ENCODE assay signal across 25 mouse cellular contexts in the genomic region with DNA sequence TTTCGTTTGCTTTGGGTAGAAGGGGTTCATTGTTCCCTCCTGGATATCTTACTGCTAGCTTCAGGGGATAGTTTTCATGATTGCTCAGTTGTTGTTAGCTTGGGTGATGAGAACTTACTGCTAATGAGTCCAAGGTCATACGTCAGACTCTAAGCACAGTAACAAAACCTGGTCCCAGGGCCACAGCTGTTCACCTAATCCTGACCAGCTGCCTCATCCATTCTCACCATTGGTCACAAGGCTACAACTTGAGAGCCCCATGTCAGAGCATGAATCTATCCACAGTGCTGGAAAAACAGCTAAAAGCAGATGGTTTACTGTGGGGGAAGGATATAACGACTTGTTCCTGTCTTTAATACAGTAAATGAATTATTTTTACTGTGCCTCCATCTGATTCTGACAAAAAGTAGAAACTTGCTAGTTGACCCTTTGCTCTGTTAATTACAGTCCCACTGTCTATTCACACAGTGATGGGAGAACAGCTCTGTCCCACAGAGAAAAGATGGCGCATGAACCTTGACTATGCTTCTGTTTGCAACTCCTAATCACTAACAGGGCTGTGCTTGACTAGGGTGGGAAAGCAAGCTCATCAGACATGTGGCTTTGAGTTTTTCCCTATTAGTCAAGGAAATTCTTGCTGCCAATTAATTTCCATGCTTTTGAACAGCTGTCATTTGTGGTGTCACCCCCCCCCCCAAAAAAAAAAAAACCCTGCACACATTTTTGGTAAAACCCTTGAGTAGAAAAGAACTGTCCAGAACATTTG.
A peak's percentile ranks its signal among the peaks of the same experiment; 100 is the strongest.
DNase-seq lines count a peak whose midpoint lies in the region; ATAC-seq lines count a peak whose summit lies in the region.
"Had no signal": no experiment of that assay in that cellular context is flagged by ENCODE, and none has a peak within 500 bp of the region (broad histone marks: within the 10 kb centered on the region; RNA-seq: fewer than 3 reads in every experiment).

No protein-coding gene starts in this region.

- H3K36me3 ChIP-seq in heart, embryonic 12.5 days: 0 out of 2 replicates have a peak, but pooled peaks cover 2% of the 10 kb centered on the region
- no peaks in the 10 kb centered on the region for H3K36me3 ChIP-seq in embryonic facial prominence, embryonic 14.5 days (ENCODE audit: control insufficient read depth, insufficient read depth, low read length)
- H3K36me3 ChIP-seq in limb, embryonic 13.5 days: no peaks in the 10 kb centered on the region
- H3K36me3 ChIP-seq in hindbrain, embryonic 11.5 days (ENCODE audit: control insufficient read depth, insufficient read depth, low read length): no peaks in the 10 kb centered on the region
- H3K36me3 ChIP-seq: heart, embryonic 15.5 days; midbrain, embryonic 13.5 days; neural tube, embryonic 12.5 days had no signal

- no peak for ATAC-seq in heart, embryonic 12.5 days (ENCODE audit: insufficient number of reproducible peaks, low FRiP score)
- ATAC-seq in embryonic facial prominence, embryonic 14.5 days (ENCODE audit: low read depth): peak; percentile 83
- ATAC-seq in limb, embryonic 13.5 days (ENCODE audit: low FRiP score, low read depth): peak; percentile 71
- no peak for ATAC-seq in hindbrain, embryonic 11.5 days (ENCODE audit: low FRiP score)
- ATAC-seq: midbrain, embryonic 13.5 days; Patski had no signal

- no peak overlapping the region for H3K4me3 ChIP-seq in heart, embryonic 12.5 days
- H3K4me3 ChIP-seq in embryonic facial prominence, embryonic 14.5 days (ENCODE audit: low read depth, low read length): no peak overlapping the region
- no peak overlapping the region for H3K4me3 ChIP-seq in limb, embryonic 13.5 days
- H3K4me3 ChIP-seq in hindbrain, embryonic 11.5 days (ENCODE audit: low read depth, low read length): no peak overlapping the region
- H3K4me3 ChIP-seq: heart, embryonic 15.5 days; midbrain, embryonic 13.5 days; neural tube, embryonic 12.5 days had no signal

- H3K9me3 ChIP-seq in heart, embryonic 12.5 days (replicated peaks): no peaks in the 10 kb centered on the region
- no peaks in the 10 kb centered on the region for H3K9me3 ChIP-seq in embryonic facial prominence, embryonic 14.5 days (ENCODE audit: control insufficient read depth, low read length)
- no peaks in the 10 kb centered on the region for H3K9me3 ChIP-seq in limb, embryonic 13.5 days
- no peaks in the 10 kb centered on the region for H3K9me3 ChIP-seq in hindbrain, embryonic 11.5 days (ENCODE audit: control insufficient read depth, low read length)
- H3K9me3 ChIP-seq: heart, embryonic 15.5 days; midbrain, embryonic 13.5 days; neural tube, embryonic 12.5 days had no signal

- DNase-seq in heart, adult 11 months: peak; percentile 78
- peak; percentile 82 for DNase-seq in embryonic facial prominence, embryonic 14.5 days (ENCODE audit: low spot score)
- DNase-seq in hindbrain, embryonic 11.5 days (ENCODE audit: low spot score): no peak
- DNase-seq in adrenal gland, adult 2 months: no peak
- no peak for DNase-seq in ovary, postnatal 36 days (ENCODE audit: low spot score)
- DNase-seq: adrenal gland, adult 8-10 months; cerebellum, adult 11-12 months; cerebellum, postnatal 10 days; gastrocnemius, postnatal 36 days; heart, postnatal 36 days; kidney, adult 8-10 months; kidney, postnatal 10 days; lung, adult 18-20 months; right cerebral cortex, adult 18-20 months; thymus, adult 2 months; thymus, postnatal 4 days had no signal

- 77% methylated on average over 4 of the region's 4 CpGs for WGBS in heart, embryonic 12.5 days
- WGBS in embryonic facial prominence, embryonic 14.5 days: 61% methylated on average over 4 of the region's 4 CpGs
- 45% methylated on average over 4 of the region's 4 CpGs for WGBS in limb, embryonic 13.5 days
- 78% methylated on average over 4 of the region's 4 CpGs for WGBS in hindbrain, embryonic 11.5 days

- no peak overlapping the region for H3K4me2 ChIP-seq in heart, embryonic 12.5 days
- no peak overlapping the region for H3K4me2 ChIP-seq in embryonic facial prominence, embryonic 14.5 days (ENCODE audit: low read depth, low read length)
- H3K4me2 ChIP-seq in limb, embryonic 13.5 days (replicated peaks): no peak overlapping the region
- no peak overlapping the region for H3K4me2 ChIP-seq in hindbrain, embryonic 11.5 days (replicated peaks; ENCODE audit: low read depth, low read length)
- H3K4me2 ChIP-seq: heart, embryonic 15.5 days; hindbrain, embryonic 14.5 days; liver, embryonic 11.5 days; midbrain, embryonic 13.5 days; neural tube, embryonic 12.5 days had no signal

- no peaks in the 10 kb centered on the region for H3K27me3 ChIP-seq in heart, embryonic 12.5 days (replicated peaks)
- H3K27me3 ChIP-seq in embryonic facial prominence, embryonic 14.5 days (replicated peaks; ENCODE audit: control insufficient read depth, insufficient read depth, low read length): no peaks in the 10 kb centered on the region
- H3K27me3 ChIP-seq in limb, embryonic 13.5 days: no peaks in the 10 kb centered on the region
- no peaks in the 10 kb centered on the region for H3K27me3 ChIP-seq in hindbrain, embryonic 11.5 days (ENCODE audit: control insufficient read depth, insufficient read depth, low read length)
- H3K27me3 ChIP-seq: heart, embryonic 15.5 days; midbrain, embryonic 13.5 days; neural tube, embryonic 12.5 days; Patski had no signal

- H3K27ac ChIP-seq in heart, embryonic 12.5 days (ENCODE audit: poor library complexity, severe bottlenecking): no peak overlapping the region
- peak overlapping the region; percentile 40 for H3K27ac ChIP-seq in embryonic facial prominence, embryonic 14.5 days (replicated peaks; ENCODE audit: low read depth, low read length)
- H3K27ac ChIP-seq in limb, embryonic 13.5 days: peak overlapping the region; percentile 28; the same call in 1 of the 2 replicates
- H3K27ac ChIP-seq in hindbrain, embryonic 11.5 days (ENCODE audit: low read depth, low read length): no peak overlapping the region
- H3K27ac ChIP-seq: heart, embryonic 15.5 days; hindbrain, embryonic 14.5 days; midbrain, embryonic 13.5 days; neural tube, embryonic 12.5 days; stomach, postnatal 0 days had no signal

- peaks cover 9% of the 10 kb centered on the region for H3K4me1 ChIP-seq in heart, embryonic 12.5 days (replicated peaks)
- peaks cover 3% of the 10 kb centered on the region; the same call in 1 of the 2 replicates for H3K4me1 ChIP-seq in embryonic facial prominence, embryonic 14.5 days (ENCODE audit: control insufficient read depth, insufficient read depth, low read length)
- H3K4me1 ChIP-seq in limb, embryonic 13.5 days: peaks cover 43% of the 10 kb centered on the region
- no peaks in the 10 kb centered on the region for H3K4me1 ChIP-seq in hindbrain, embryonic 11.5 days (replicated peaks; ENCODE audit: control insufficient read depth, insufficient read depth, low read length)
- H3K4me1 ChIP-seq: midbrain, embryonic 13.5 days; neural tube, embryonic 12.5 days had no signal

- H3K9ac ChIP-seq in heart, embryonic 12.5 days: no peak overlapping the region
- H3K9ac ChIP-seq in embryonic facial prominence, embryonic 14.5 days (ENCODE audit: low read depth, low read length): no peak overlapping the region
- H3K9ac ChIP-seq in limb, embryonic 13.5 days: no peak overlapping the region
- no peak overlapping the region for H3K9ac ChIP-seq in hindbrain, embryonic 11.5 days (ENCODE audit: low read depth, low read length)
- H3K9ac ChIP-seq: heart, embryonic 15.5 days; hindbrain, embryonic 14.5 days; midbrain, embryonic 13.5 days; neural tube, embryonic 12.5 days had no signal

Comparison
In these comparisons a context has a peak if more than half of its experiments do, and no peak if none do; other contexts are left out.
1. DNase-seq: peak in heart, adult 11 months (single experiment) and embryonic facial prominence, embryonic 14.5 days (single experiment); none in hindbrain, embryonic 11.5 days (single experiment), adrenal gland, adult 2 months (single experiment) and ovary, postnatal 36 days (single experiment).
2. ATAC-seq: peak in embryonic facial prominence, embryonic 14.5 days (single experiment) and limb, embryonic 13.5 days (single experiment); none in heart, embryonic 12.5 days (single experiment) and hindbrain, embryonic 11.5 days (single experiment).
3. H3K27ac ChIP-seq: peak in embryonic facial prominence, embryonic 14.5 days (single experiment) and limb, embryonic 13.5 days (single experiment); none in heart, embryonic 12.5 days (single experiment) and hindbrain, embryonic 11.5 days (single experiment).